Mouse (Mus musculus): Measurements from ENCODE around the gene Cdkn3. TPM values are rescaled to one million over a fixed set of nuclear protein-coding genes. Genes with fewer than 3 reads are reported as not detected.

Gene Cdkn3
- 0.50 and 1.0 TPM in 2 replicates for polyA plus RNA-seq (2021; fragmentation: Nextera tagmentation)
- long read RNA-seq, experiment 1 = 0 reads
- long read RNA-seq, experiment 2 = 0 reads

GRCm38 (mm10) chr14:46760355-46761029 is at the start of gene Cdkn3:
Cdkn3 (plus strand) TSS chr14:46760541.

GRCm38 (mm10) chr14:46787787-46788504 is 27.6 kb downstream of the Cdkn3 start, which contains the start of gene Cnih1:
Cnih1 (minus strand) TSS chr14:46788411.

Other genes starting within 250 kb of the Cdkn3 start
- 174 and 180 TPM in 2 replicates for gene Cnih1, start 27.9 kb downstream of the Cdkn3 start, polyA plus RNA-seq (2021; fragmentation: Nextera tagmentation)
- 50.1 and 68.1 TPM in 2 replicates for gene Gmfb, start 61.7 kb downstream of the Cdkn3 start, polyA plus RNA-seq (2021; fragmentation: Nextera tagmentation)
- gene Cgrrf1, start 71.6 kb downstream of the Cdkn3 start, polyA plus RNA-seq (2021; fragmentation: Nextera tagmentation) = 34.0 and 37.1 TPM in 2 replicates
- 2.3 and 2.6 TPM in 2 replicates for gene Samd4, start 122.3 kb downstream of the Cdkn3 start, polyA plus RNA-seq (2021; fragmentation: Nextera tagmentation)

All from layer of hippocampus, adult 6 months (tissue).